Mouse (Mus musculus) liver, postnatal 0 days (tissue): ENCODE results near the gene Ntm.

Experiments
- CTCF ChIP-seq: sonication (generic); IDR thresholded peaks from 2 replicates; pipeline ENCODE4 v1.5.1; 2016; ENCODE audit warnings: antibody characterized with exemption, low read depth
- EP300 ChIP-seq: IDR thresholded peaks from 2 replicates; pipeline ENCODE4 v1.6.1; 2016; ENCODE audit warnings: antibody characterized with exemption, low read depth, mild to moderate bottlenecking

DNA sequence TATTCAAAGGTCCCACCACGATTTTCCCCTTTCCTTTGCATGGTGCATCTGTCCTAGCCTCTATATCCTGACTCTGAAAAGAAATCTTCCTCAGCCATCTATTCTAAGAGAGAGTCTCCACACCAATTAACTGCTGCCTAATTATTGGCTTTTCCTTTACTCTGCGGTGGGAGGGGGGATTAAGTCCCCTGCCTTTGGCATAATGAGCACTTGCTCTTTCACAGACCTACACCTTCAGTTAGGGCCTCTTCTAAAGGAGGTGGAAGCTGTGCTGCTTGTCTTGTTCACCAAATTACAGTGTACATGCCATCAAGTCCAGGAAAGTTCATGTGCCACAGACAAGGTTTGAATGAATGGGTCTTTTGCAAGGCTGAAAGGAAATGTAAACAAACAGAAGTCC lies 847.6 kb downstream of the Ntm start:
- TF ChIP-seq EP300 (no peak), CTCF (no peak)
